Mouse (Mus musculus): ENCODE measurements at regions not wholly inside any gene's neighbourhood (a gene's known extent, or its start where the extent isn't known, plus 50 kb on each side); places are given as distances from the start of the nearest gene placed in this dataset.
A peak's percentile ranks its signal among the peaks of the same experiment; 100 is the strongest.

- DNase-seq, result peak in 1 of 2 experiments; percentile 49
These were observed 53.5 kb upstream of the Akr1e1 start for GRCm38 (mm10) chr13:4662336-4663101.

Measured in lung, adult 18-20 months (tissue).